Mouse (Mus musculus) intestine, postnatal 0 days (tissue): ENCODE measurements around the gene Dicer1. TPM values are rescaled to one million over a fixed set of nuclear protein-coding genes. Genes with fewer than 3 reads are reported as not detected.

Source experiments
- ATAC-seq: fragments of 200-750 bp; cut with Nextera tagmentation; 2 replicates; pipeline ENCODE4 v1.8.0; 2017; ENCODE audit warnings: mild to moderate bottlenecking, moderate TSS enrichment, moderate library complexity
- H3K27ac ChIP-seq: fragments of 300-500 bp; sonication (generic); 2 replicates; pipeline ENCODE4 v1.5.1; 2014; ENCODE audit warnings: mild to moderate bottlenecking, low read depth, low read length, moderate library complexity
- H3K27me3 ChIP-seq: fragments of 300-500 bp; sonication (generic); replicated peaks from 2 replicates; pipeline ENCODE4 v1.6.1; 2014; ENCODE audit warnings: low read length, mixed read lengths; ENCODE audit not compliant: control insufficient read depth, insufficient read depth
- H3K36me3 ChIP-seq: fragments of 300-500 bp; sonication (generic); 2 replicates; pipeline ENCODE4 v1.6.1; 2014; ENCODE audit warnings: mild to moderate bottlenecking, moderate library complexity; ENCODE audit not compliant: control insufficient read depth, insufficient read depth
- H3K4me1 ChIP-seq: fragments of 300-500 bp; sonication (generic); replicated peaks from 2 replicates; pipeline ENCODE4 v1.6.1; 2014; ENCODE audit warnings: antibody characterized with exemption, low read length, mixed read lengths; ENCODE audit not compliant: control insufficient read depth, insufficient read depth
- H3K4me2 ChIP-seq: fragments of 300-500 bp; sonication (generic); replicated peaks from 2 replicates; pipeline ENCODE4 v1.6.1; 2014; ENCODE audit warnings: low read depth, mild to moderate bottlenecking, moderate library complexity
- H3K4me3 ChIP-seq: fragments of 300-500 bp; sonication (generic); 2 replicates; pipeline ENCODE4 v1.5.1; 2014; ENCODE audit warnings: low read depth, low read length
- H3K9ac ChIP-seq: fragments of 300-500 bp; sonication (generic); 2 replicates; pipeline ENCODE4 v1.6.1; 2014; ENCODE audit warnings: mild to moderate bottlenecking, low read depth, low read length
- H3K9me3 ChIP-seq: fragments of 300-500 bp; sonication (generic); 2 replicates; pipeline ENCODE4 v1.6.1; 2016; ENCODE audit warnings: mixed run types; ENCODE audit not compliant: control insufficient read depth
- CTCF ChIP-seq: sonication (generic); IDR thresholded peaks from 2 replicates; pipeline ENCODE4 v1.5.1; 2016; ENCODE audit warnings: low read depth, mild to moderate bottlenecking, control low read depth, antibody characterized with exemption, moderate library complexity
- WGBS: fragments of 180-500 bp; shearing (Covaris S2); extraction: QIAGEN DNeasy Blood & Tissue Kit; methylation state at CpG from one replicate; pipeline ENCODE4 v1.1.7; 2014; 5-methylcytosine and 5-hydroxymethylcytosine counted together
- polyA plus RNA-seq: library from polyadenylated mRNA; unstranded; fragments of >200 nt; fragmentation: Nextera tagmentation; extraction: Ambion mirVana; gene quantifications from 2 replicates; pipeline ENCODE4 v1.2.1, GENCODE M21; 2015

Gene Dicer1
- polyA plus RNA-seq, 1 experiment from 2014 or later = 16.0 TPM

DNA sequence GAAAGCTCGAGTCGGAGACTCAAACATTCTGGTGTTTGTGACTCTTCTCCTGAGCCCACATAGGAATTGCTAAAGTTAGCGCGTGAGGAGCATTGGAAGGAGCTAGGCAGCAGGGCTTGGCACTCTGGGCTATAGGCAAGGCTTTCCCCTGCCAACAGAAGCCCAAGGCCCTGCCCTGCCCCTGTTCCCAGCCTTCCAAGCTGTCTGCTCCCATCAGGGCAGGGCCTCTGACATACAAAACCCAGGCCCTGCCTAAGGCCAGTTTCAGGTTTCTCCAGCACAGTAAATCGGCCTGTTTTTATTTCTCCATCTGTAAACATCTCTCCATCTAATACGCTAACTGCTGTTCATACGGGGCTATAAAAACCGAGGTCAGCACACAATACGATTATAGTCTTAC lies 86.2 kb downstream of the Dicer1 start:
- no peak overlapping the region for H3K27ac ChIP-seq
- WGBS = 57% methylated on average over 9 of the region's 9 CpGs

DNA sequence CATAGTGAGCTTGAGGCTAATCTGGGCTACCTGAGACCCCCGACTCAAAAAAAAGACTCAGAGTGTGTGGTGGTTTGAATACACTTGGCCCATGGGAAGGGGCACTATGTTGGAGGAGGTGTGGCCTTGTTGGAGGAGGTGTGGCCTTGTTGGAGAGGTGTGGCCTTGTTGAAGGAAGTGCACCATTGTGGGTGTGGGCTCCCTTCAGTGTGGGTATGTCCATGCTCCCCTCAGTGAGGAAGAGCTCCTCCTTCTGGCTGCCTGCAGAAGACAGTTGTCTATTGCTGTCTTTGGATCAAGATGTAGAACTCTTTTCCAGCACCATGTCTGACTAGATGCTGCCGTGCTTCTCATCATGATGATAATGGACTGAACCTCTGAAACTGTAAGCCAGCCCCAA lies 95.6 kb downstream of the Dicer1 start:
- no peak for ATAC-seq
- TF ChIP-seq CTCF = no peak
- Histone ChIP-seq H3K36me3 (no peaks in the 10 kb centered on the region), H3K27ac (no peak overlapping the region), H3K4me3 (no peak overlapping the region), H3K27me3 (no peaks in the 10 kb centered on the region), H3K9ac (no peak overlapping the region), H3K4me2 (no peak overlapping the region), H3K4me1 (no peaks in the 10 kb centered on the region), H3K9me3 (0 out of 2 replicates have a peak, but pooled peaks cover 7% of the 10 kb centered on the region)
- 91% methylated on average over 2 of the region's 2 CpGs for WGBS

More for the DNA sequence above, 86.2 kb downstream of the Dicer1 start:
- Histone ChIP-seq H3K36me3 (no peaks in the 10 kb centered on the region), H3K4me3 (no peak overlapping the region), H3K9me3 (no peaks in the 10 kb centered on the region), H3K4me2 (no peak overlapping the region), H3K9ac (no peak overlapping the region), H3K4me1 (no peaks in the 10 kb centered on the region), H3K27me3 (no peaks in the 10 kb centered on the region)
- no peak for TF ChIP-seq CTCF
- no peak for ATAC-seq

DNA sequence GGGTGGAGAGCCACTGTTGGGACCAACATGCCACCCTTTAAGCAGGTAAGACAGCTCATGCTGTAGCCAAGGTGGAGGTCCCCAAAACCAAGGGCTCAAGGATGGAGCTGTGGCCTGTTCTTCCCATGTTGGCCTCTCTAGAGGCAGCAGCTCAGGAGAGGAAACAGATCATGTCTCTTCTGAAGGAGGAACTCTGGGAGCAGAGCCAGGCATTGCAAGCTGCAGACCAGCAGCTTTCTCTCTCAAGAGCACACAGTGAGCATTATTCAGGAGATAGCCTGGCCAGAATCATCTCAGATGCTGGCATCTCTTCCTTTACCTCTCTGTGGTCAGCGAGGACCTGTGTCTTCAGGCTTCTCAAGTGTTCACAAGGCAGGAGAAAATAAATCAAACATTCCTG lies 96.7 kb downstream of the Dicer1 start:
- H3K4me3 ChIP-seq = no peak overlapping the region
- H3K9ac ChIP-seq = no peak overlapping the region
- H3K27me3 ChIP-seq = no peaks in the 10 kb centered on the region
- H3K9me3 ChIP-seq = 0 out of 2 replicates have a peak, but pooled peaks cover 7% of the 10 kb centered on the region
- 70% methylated on average over 1 of the region's 1 CpGs for WGBS
- ATAC-seq = no peak
- H3K4me1 ChIP-seq = no peaks in the 10 kb centered on the region
- H3K27ac ChIP-seq = no peak overlapping the region
- H3K4me2 ChIP-seq = no peak overlapping the region
- no peak for TF ChIP-seq CTCF
- no peaks in the 10 kb centered on the region for H3K36me3 ChIP-seq

DNA sequence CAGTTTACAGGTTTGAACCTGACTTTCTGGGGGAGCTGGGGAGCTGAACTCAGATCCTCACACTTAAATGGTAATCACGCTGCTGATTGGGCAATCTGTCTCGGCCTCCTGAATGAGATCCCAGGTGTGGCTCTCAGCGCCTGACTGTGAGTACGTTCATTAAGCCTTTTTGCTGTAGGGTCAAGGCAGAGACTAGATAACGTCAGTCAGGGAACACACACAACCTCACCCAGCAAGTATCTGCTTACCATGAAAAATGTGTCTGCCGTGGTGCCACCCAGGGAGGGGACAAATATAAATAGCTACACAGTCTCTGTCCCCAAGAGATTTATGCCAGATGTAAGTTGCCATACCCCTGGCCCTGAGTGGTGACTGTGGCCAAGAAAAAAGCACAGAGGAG lies 99.7 kb downstream of the Dicer1 start:
- H3K4me2 ChIP-seq = no peak overlapping the region
- TF ChIP-seq CTCF = no peak
- no peak overlapping the region for H3K4me3 ChIP-seq
- H3K9ac ChIP-seq = no peak overlapping the region
- 37% methylated on average over 6 of the region's 6 CpGs for WGBS
- H3K36me3 ChIP-seq = no peaks in the 10 kb centered on the region
- no peaks in the 10 kb centered on the region for H3K4me1 ChIP-seq
- 0 out of 2 replicates have a peak, but pooled peaks cover 7% of the 10 kb centered on the region for H3K9me3 ChIP-seq
- H3K27ac ChIP-seq = no peak overlapping the region
- no peaks in the 10 kb centered on the region for H3K27me3 ChIP-seq
- no peak for ATAC-seq

DNA sequence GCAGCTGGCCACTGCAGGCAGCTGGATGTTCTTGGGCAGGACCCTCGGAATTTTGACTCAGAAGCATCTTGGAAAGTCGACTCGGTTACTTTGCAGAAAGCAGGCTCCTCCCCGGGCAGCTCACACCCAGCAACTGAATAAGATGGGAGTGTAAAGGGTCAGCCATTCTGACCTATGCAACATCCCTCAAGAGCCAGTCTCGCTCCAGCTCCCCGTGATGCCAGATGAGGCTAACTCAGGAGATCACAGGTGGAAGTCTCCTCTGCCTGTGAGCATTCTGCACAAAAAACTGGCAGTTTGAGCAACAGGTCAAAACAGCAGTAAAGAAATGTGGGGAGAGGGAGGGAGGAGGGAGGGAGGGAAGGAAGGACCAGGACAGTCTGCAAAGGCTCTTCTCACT lies 100.5 kb downstream of the Dicer1 start:
- no peak for TF ChIP-seq CTCF
- H3K27me3 ChIP-seq = no peaks in the 10 kb centered on the region
- H3K4me2 ChIP-seq = no peak overlapping the region
- ATAC-seq = no peak
- H3K4me1 ChIP-seq = no peaks in the 10 kb centered on the region
- no peak overlapping the region for H3K9ac ChIP-seq
- 0 out of 2 replicates have a peak, but pooled peaks cover 6% of the 10 kb centered on the region for H3K9me3 ChIP-seq
- 65% methylated on average over 6 of the region's 6 CpGs for WGBS
- no peaks in the 10 kb centered on the region for H3K36me3 ChIP-seq
- H3K27ac ChIP-seq = no peak overlapping the region
- no peak overlapping the region for H3K4me3 ChIP-seq

DNA sequence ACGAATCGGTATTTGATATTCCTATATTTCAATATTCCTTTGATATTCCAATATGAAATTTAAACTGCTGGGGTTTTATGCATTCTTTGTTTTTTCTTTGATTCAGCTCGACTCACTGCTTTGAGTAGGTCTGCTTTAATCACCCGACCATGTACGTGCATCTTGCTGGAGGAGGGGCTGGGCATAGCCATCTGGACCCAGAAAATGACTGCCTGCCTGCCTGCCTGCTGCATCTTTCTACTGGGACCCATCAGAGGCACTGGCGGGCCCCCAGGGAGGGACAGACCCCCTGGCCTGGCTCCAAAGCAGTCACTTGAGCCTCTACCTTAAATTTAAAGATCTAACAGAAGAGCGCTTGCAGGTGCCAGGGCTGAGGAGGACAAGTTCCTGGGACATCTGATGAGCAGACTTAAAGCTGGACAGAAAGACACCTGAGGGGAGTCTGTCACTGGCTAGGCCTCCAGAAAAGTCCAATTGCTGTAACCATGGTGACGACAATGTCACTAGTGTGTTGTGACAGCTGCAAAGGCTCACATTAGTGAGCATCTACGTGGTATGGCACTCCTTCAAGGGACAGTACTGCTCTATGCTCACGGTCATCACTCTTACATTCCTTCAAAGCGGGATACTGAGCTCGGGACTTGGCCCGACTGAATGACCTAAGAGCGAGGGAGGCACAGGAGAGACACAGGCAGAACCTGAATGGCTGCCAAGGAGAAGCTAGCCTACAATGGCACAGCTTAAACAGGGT lies 101.1 kb downstream of the Dicer1 start:
- H3K4me2 ChIP-seq = no peak overlapping the region
- WGBS = 69% methylated on average over 14 of the region's 14 CpGs
- no peaks in the 10 kb centered on the region for H3K4me1 ChIP-seq
- H3K4me3 ChIP-seq = no peak overlapping the region
- no peak overlapping the region for H3K27ac ChIP-seq
- ATAC-seq = no peak
- H3K27me3 ChIP-seq = no peaks in the 10 kb centered on the region
- no peak for TF ChIP-seq CTCF
- no peaks in the 10 kb centered on the region for H3K36me3 ChIP-seq
- H3K9ac ChIP-seq = no peak overlapping the region
- 0 out of 2 replicates have a peak, but pooled peaks cover under 1% of the 10 kb centered on the region for H3K9me3 ChIP-seq
